Mouse (Mus musculus) c-Kit-positive CD71-positive TER-119-positive erythroid progenitor cells, embryonic 14.5 days (primary cell): ENCODE measurements around the gene Prdm11.

Source experiments
- DNase-seq: peaks from one replicate; pipeline ENCODE4 v3.0.0-alpha.2; 2013; ENCODE audit warnings: low spot score

Gene Prdm11

GRCm38 (mm10) chr2:93046509-93046835, 505 bp upstream of the Prdm11 start:
- no peak for DNase-seq

DNA sequence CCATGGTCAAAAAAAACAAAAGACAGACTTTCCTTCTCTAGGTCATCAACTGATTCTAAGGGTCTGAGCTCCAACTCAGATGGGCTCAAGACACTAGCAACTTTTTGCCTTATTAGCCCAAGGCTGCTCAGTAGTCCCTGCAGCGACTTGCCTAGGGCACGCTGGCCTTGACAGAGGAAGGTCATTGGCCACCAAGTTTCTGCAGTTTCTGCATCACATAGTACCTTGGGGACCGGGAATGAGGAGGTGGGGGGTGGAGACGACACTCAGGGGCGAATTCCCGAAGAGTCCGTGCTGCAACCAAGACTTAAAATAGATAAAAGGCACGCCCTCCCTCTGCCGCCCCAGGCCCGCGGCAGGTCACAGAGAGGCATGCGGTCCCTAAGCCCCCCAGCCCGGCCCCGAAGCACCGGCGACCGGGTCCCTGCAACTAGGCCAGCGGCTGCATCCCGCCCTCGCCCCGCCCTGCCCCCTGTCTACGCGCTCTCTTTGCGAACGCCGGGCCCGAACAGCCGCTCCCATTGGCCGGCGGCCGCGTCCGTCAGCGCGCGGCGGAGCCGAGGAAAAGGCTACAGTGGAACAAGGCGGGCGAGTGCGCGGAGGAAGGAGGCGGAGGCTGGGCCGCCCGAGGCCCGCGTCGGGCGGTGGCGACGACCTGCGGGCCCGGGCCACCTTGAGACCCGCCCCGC, 694 bp downstream of the Prdm11 start:
- DNase-seq: peak; percentile 79

DNA sequence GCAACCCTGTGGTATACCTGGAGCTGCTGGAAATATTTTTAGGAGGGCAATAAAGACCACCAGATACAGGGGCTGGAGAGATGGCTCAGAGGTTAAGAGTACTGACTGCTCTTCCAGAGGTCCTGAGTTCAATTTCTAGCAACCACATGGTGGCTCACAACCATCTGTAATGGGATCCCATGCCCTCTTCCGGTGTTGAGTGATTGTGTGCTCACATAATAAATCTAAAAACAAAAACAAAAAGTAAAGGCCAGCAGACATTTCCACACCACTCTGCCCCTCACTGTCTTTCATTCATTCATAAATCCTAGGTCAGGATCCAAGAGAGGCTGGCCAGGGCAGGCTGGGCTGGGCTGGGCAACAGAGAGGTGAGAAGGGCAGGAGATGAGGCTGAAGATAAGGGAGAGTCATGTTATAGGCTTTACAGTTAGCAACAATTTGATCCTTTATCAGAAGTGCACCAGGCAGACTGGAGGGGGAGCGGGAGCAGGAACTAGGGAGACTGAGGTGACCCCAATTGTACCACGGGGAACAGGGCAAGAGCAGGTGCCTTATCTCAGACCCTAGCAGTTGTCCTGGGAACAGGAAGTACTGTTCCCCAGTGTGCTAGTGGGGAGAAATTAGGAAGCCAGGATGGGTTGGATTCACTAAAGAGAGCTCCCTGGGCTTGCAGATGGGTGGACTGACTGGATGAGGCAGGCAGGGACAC, 2.4 kb downstream of the Prdm11 start:
- DNase-seq: no peak

GRCm38 (mm10) chr2:93041470-93041869, 4.5 kb downstream of the Prdm11 start:
- DNase-seq: no peak

GRCm38 (mm10) chr2:93040841-93041240, 5.1 kb downstream of the Prdm11 start:
- no peak for DNase-seq

GRCm38 (mm10) chr2:93039706-93040105, 6.3 kb downstream of the Prdm11 start:
- DNase-seq: no peak

GRCm38 (mm10) chr2:93039043-93039442, 6.9 kb downstream of the Prdm11 start:
- DNase-seq: no peak

DNA sequence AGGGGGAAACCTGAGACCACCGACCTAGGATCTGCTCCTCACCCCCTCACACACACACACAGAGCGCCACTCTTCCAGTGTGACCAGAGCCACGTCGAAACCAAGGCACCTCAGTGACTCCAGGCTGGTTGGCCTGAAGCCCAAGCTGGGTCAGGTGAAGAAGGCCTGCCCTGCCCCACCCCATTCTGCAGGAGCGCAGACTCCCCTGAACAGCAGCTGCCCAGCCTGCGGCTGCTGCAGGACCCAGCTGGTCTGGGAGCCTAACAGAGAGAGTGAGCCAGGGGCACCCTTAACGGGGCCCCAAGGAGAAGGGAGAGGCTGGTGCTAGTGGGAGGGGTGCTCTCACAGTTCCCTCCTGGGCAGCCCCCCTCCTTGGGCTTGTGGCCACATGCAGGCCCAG, 10.3 kb downstream of the Prdm11 start:
- DNase-seq: no peak

DNA sequence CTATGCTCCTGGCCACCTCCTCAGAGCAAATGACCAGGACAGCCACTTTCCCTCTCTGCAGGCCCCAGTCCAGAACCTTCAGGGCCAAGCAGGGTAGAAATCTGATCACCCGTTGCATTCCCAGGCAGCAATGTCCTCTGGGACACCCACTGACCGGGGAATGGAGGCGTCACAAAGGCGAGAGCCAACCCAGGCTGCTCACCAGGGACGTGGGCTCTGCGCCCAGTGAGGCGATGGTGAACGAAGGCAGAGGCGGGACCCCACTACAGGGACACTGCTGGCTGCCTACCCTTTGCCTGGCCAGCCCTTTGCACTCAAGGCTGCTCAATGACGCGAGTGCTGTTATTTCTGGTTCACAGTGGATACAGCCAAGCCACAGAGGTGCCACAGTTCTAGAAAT, 13.3 kb downstream of the Prdm11 start:
- DNase-seq: no peak

DNA sequence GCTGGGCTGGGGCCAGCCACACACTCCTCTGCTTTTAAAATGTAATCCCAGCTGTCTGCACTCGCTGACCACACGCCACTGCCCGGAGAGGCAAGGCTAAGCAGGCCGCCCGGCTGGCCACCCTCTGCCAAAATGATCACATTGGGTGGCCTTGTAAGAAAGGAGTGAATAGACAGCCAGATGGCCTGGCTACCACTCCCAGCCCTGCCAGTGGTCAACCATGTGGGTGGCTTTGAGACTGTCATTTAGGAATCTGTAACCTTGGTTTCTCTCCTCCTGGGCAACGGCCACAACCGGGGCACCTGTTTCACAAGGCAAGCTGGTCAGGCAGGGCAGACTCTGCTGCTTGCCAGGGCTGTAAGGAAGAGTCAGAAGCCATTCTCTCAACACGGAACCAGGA, 13.9 kb downstream of the Prdm11 start:
- no peak for DNase-seq

DNA sequence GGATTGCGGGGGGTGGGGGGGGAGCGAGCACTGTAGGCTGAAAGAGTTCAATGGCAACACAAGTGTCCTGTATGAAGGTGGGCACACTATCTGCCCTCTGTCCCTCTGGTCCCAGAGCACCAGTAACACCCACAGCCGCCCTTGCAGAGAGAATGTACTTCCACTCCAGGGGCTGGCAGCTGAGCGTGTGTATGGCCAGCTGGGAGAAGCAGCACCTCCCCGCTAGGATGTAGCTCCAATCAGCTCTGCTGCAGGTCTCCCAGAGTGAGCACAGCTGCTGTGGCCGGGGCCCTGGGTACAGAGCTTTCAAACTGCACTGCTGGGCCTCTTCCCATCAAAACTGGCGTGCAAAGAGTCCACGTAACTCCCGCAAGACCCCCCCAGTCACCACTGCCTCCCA, 14.9 kb downstream of the Prdm11 start:
- DNase-seq: no peak

GRCm38 (mm10) chr2:93030101-93030500, 15.9 kb downstream of the Prdm11 start:
- no peak for DNase-seq

DNA sequence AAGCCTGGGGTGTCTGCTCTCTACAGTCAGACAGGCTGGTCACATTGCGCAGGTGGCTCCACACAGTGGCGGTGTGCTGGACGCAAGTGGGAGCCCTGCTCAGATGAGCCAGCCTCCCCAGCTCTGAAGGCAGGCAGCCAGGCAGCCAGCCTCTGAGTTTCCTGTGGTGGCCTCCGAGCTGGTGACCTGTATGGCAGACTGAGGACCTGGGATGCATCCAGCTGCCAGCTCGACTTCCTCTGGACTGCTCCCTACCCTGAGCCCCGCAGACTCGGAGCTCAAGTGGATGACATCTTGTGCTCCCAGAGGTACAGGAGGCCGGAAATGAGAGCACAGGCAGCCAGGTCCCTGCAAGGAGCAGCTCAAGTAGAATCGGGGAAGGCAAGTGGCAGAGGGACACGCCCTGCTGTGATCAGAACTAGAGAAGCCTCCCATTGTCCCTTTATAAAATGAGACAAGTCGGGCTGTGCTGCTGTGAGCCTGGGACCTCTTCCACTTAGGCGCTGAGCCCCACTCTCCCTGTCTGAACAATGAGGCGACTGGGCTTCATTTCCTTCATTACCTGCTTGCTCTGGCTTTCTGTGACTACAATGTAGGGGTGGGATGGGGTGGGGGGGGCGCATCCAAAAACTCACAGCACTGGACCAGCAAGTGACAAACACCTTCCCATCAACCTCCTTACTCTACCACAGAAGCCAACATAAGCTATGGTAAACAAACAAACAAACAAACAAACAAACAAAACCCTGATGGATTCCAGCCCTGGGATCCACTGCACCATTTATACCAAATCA, 16.5 kb downstream of the Prdm11 start:
- DNase-seq: no peak

DNA sequence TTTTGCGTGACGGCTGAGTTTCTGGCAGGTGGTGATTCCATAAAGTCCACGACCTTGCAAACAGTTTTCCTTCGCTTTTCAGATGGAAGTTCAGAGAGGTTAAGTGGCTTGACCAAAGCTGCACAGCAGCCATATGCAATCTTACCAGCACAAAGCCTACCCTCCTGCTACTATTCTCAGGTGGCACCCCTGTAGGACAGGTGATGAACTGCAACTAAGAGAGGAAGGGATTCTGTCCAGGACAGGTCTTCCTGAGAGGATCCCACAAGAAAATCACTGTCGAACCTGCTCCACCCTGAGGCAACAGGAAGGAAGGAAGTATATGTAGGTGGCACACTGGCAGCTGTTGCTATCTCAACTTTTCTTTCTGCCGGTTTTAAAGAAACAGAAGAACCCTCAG, 17.1 kb downstream of the Prdm11 start:
- no peak for DNase-seq

DNA sequence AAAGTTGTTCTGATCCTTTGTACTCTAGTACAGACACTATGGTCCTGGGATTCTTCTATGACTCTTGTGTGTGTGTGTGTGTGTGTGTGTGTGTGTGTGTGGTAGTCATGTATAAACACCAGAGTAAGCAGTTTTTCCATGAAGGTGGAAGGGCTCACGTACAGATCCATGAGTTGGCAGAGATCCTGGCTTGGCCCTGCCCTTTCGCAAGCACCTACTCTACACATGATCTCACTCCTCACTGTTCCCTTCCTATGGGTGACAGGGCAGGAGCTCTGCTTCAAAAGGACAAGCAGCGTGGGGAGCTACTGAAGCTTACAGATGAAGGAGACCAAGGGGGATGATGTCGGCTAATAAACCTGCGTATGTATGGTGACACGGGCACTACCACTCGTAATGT, 18.3 kb downstream of the Prdm11 start:
- DNase-seq: no peak

- no peak for DNase-seq
These were observed 21.5 kb downstream of the Prdm11 start for GRCm38 (mm10) chr2:93024431-93024830.

DNA sequence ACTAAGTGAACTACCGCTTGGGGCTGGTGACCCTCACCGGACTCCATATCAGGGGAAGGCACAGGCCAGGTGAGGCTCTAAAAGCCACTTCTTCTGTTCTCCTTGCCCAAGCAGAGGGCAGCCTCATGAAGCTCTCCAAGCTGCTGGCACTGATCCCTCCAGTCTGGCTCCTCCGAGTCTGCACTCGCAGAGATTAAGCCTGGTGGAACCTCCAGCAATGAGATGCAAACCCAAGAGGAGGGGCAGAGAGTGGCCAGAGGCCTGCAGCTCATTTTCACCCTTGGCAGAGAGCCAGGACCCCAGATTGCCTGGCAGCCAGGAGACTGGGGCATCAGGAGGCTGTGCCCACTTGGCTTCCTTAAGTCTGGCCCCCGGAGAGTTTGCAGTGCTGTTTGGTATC, 27.1 kb downstream of the Prdm11 start:
- no peak for DNase-seq

GRCm38 (mm10) chr2:93017151-93017550, 28.8 kb downstream of the Prdm11 start:
- no peak for DNase-seq

- DNase-seq: no peak
These were observed 30.9 kb downstream of the Prdm11 start for GRCm38 (mm10) chr2:93015041-93015440.

GRCm38 (mm10) chr2:93014093-93014937, 31.7 kb downstream of the Prdm11 start:
- peak; percentile 55 for DNase-seq

DNA sequence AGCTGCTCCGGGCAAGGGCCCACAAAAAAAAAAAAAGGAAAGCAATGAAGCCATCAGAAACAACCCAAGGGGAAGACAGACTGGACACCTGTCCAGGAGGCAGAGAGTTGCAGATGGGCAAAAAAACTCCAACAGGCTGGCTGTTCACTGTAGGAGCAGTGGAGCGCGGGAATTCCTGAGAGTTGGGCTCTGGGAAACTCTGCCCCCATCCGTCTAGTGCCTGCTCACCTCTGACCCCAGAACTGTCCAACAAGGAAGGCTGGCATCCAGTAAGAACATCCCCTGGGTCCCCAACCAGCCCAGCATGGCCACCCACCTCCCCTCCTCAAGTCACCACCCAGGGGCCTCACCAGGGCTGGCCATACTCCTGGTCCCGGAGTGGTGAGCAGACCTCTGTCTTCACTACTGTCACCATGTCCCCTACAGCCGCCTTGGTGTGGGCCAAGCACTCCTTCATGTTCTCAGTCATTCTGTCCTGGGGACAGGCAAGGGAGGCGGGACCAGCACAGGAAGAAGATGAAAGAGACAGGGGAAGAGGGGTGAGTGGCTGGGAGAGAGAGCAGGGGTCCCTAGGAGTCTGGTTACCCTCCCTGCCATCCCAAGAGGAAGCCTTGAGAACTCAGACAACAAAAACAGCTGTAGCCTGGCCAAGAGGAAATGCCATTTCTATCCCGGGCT, 32.4 kb downstream of the Prdm11 start:
- no peak for DNase-seq

DNA sequence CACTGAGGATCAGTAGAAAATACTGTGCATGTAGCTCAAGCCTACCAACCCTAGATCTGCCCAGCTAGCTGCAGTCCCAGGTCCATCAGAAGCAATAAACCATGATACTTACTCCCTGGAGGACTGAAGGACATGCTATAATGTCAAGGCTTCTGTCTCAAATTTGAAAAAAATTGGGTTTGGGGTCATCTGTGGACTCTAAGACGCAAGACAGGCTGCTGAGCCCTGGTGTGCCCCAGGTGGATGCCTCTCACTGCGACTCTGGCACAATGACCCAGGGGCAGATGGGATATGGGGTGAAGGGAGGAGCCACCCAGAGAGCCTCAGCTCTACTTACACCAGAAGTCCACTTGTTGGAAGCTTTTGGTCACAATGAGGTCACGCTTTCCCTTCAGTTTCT, 33.0 kb downstream of the Prdm11 start:
- DNase-seq: no peak
